Mouse (Mus musculus) heart, postnatal 36 days (tissue): ENCODE measurements around the gene Kank3. TPM values are rescaled to one million over a fixed set of nuclear protein-coding genes. Genes with fewer than 3 reads are reported as not detected.

ENCODE experiments used
- DNase-seq, 2 experiments: peaks; one replicate each; pipeline ENCODE4 v3.0.0; 2021 to 2022
- intact Hi-C: fragments of 180-260 bp; cut with DNase I; formaldehyde crosslinking; loops from one replicate; pipeline ENCODE4 v1.15.1; 2025
- total RNA-seq, 2 experiments: library from RNA; stranded (reverse); gene quantifications; 2 replicates each; pipeline ENCODE4 v1.2.3; 2021

The Kank3 gene
- total RNA-seq, 2 experiments from 2014 or later, result 55.7 to 81.7 TPM

DNA sequence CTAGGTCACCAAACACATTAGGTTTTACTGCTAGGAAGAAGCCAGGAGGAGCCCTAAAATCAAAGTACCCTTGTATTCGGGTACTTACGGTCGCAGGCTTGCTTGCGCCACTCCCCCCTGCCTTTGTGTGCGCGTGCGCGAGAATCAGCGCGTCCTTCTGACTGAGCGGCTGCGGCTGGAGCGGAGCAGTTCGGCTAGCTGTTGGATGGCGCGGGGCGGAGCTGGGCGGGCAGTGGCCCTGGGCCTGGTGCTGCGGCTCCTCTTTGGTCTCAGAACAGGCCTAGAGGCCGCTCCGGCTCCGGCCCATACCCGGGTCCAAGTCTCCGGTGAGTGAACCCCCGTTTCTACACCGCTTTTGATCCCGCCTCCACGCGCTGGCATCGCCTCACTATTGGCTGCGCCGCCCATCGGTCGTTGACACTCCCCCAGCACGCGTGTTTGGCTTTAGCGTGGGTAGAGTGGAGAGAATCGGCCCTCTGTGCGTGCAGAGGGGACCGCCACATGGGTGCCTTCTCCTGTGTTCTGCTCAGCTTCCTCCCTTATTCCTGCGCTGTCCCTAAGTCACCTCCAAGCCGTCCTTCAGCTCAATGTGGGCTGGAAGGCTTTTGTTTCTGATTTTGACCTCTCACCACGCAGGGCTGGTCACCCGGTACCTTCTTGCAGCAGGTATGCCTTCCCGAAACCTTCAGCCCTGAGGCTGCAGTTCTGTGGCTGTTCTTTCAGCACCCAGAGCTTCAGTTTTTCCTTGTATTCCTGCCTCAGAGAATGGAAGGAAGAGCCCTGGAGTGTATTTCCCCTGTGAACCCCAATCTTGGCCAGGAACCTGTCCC lies 32.9 kb downstream of the Kank3 start, which contains the start of gene Cd320:
TSS of gene Cd320 (plus strand) at position 126 of the 830 bp plus-strand sequence.
- intact Hi-C loops, result no loop called here
- DNase-seq, result peak; percentile 89 to 96

DNA sequence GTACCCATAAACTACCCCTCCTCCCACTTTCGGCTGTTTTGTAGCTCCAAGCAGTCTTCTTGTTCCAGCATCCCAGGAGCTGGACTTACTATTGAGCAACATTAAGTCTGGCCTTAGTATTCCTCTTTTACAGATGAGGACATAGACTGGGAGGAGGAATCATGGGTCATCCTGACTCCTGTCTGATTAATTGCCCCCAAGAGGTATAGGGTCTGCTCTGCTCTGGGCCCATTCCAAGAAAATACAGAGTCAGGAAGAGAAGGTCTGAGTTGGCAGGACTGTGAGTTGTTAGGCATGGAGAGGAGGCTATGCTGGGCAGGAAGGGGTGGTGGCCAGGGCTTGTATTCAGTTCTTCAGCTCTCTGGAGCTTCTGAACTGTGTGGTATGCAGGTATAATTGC lies 33.9 kb downstream of the Kank3 start:
- intact Hi-C loops, result loop anchor here (2.0 kb wide), 1 partner anchor 47 kb away; the partner anchor contains the start of gene Kifc1
- no peak for DNase-seq

DNA sequence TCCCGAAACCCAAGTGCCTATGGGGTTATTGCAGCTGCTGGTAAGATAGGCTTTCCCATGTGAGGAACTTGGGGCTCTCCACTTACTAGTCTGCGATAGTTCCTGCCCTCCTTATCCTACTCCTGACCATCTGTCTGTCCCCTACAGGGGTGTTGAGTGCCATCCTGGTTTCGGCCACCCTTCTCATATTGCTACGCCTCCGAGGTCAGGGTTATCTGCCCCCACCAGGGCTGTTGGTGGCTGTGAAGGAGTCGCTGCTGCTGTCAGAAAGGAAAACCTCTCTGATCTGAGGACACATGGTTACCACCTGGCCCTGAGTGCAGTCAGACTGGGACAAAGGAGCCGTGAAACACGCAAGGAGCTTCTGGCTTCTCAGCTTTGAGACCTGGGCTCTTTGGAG lies 37.8 kb downstream of the Kank3 start:
- intact Hi-C loops, result no loop called here
- DNase-seq, result no peak

DNA sequence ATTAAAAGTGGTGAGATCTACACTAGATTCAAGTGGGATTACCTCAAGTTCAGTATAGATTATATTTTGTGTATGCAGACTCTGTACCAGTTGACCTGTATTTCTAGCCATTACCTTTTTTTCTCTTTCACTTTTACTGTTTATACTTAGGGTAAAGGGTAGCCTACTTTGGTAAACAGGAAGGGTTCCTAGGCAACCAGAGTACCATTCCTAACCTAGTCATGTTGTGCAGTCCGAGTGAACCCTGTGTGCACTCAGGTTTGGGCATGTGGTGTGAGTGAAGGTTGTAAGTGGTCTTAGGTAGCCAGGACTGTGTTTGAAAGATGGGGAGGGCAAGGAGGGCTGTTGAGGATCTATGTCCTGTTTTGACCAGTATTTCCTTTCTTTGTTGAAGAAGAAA lies 41.0 kb downstream of the Kank3 start:
- intact Hi-C loops, result no loop called here
- DNase-seq, result no peak

DNA sequence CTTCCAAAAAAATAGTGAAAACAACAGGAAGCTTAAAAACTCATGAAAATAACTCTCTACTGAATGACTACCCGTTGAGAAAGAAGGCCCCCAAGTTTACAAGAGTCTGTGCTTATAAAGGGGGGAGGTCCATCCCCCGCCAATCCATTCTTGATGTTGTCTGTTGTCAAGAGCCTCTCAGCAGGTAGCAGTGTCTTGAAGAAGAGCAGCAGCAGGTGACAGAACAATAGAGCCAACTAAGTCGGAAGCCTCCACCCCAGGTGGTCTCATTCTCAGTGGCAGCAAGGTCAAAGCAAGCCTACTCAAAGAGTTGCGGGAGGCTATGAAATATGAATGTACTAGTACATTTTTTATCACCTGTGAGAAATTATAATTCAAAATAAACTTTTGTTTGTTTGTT lies 47.5 kb downstream of the Kank3 start:
- intact Hi-C loops, result no loop called here
- no peak for DNase-seq

DNA sequence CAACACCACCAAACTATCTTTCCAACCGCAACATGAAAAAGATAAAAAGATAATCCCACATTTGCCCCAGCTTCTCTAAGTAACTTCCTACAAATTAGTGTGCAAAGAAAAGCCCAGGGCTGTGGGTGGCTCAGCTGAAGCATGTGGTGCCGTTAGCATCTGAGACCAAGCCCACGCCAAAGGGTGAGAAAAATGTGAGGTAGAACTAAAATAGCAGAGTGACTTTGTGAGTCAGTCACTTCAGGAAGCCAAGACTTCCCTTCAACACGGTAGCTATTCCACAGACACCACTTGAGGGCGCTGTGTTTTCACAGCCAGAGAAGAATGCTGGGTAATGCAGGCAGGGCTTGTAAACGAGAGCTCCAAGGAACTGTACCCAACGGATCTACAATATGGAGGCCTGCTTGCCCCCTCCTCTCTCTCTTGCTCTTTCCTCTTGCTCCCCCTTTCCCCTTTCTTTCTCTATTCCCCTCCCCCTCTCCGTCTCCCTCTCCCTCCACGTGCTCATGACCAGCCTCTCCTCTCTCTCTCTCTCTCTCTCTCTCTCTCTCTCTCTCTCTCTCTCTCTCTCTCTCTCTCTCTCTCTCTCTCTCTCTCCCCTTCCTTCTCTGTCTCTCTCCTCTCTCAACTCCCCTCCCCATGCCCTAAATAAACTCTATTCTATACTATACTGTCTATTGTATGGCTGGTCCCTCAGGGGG lies 55.2 kb downstream of the Kank3 start:
- DNase-seq, result peak; percentile 13 to 37
- intact Hi-C loops, result no loop called here

Other genes starting within 250 kb of the Kank3 start
- 10 to 100 TPM in 1 of 2 experiments, 1 to 10 TPM in 1; 9.8 to 10.6 TPM for gene Zfp414, start 181.4 kb upstream of the Kank3 start, total RNA-seq
- gene Pram1, start 172.5 kb upstream of the Kank3 start, total RNA-seq, result under 1 TPM in 1 of 2 experiments, not detected in 1; 0.22 TPM
- gene Hnrnpm, start 123.7 kb upstream of the Kank3 start, total RNA-seq, result 10 to 100 TPM; 82.5 to 83.7 TPM
- gene March2, start 91.8 kb upstream of the Kank3 start, total RNA-seq, result 100 to 1,000 TPM; 141 to 157 TPM
- 100 to 1,000 TPM; 269 to 304 TPM for gene Rab11b, start 50.0 kb upstream of the Kank3 start, total RNA-seq
- gene Angptl4, start 28.7 kb upstream of the Kank3 start, total RNA-seq, result 10 to 100 TPM; 18.2 to 58.8 TPM
- 100 to 1,000 TPM; 764 to 784 TPM for gene Rps28, start 14.0 kb downstream of the Kank3 start, total RNA-seq
- gene Ndufa7, start 14.1 kb downstream of the Kank3 start, total RNA-seq, result 100 to 1,000 TPM; 648 to 672 TPM
- 10 to 100 TPM; 28.6 to 34.6 TPM for gene Cd320, start 32.6 kb downstream of the Kank3 start, total RNA-seq
- not detected for gene Gm7029, start 63.3 kb downstream of the Kank3 start, total RNA-seq
- gene Kifc1, start 80.1 kb downstream of the Kank3 start, total RNA-seq, result 1 to 10 TPM in 1 of 2 experiments, under 1 TPM in 1; 0.87 to 1.5 TPM
- not detected for gene Platr17, start 94.6 kb downstream of the Kank3 start, total RNA-seq
- 10 to 100 TPM; 15.7 to 18.0 TPM for gene Daxx, start 98.9 kb downstream of the Kank3 start, total RNA-seq
- 100 to 1,000 TPM; 103 to 112 TPM for gene Tapbp, start 105.4 kb downstream of the Kank3 start, total RNA-seq
- 10 to 100 TPM; 20.1 to 20.6 TPM for gene Zbtb22, start 105.4 kb downstream of the Kank3 start, total RNA-seq
- gene Rgl2, start 119.0 kb downstream of the Kank3 start, total RNA-seq, result 10 to 100 TPM; 38.7 TPM
- 10 to 100 TPM; 77.0 to 84.7 TPM for gene Pfdn6, start 129.8 kb downstream of the Kank3 start, total RNA-seq
- gene Wdr46, start 130.1 kb downstream of the Kank3 start, total RNA-seq, result 10 to 100 TPM; 10.1 to 11.5 TPM
- 1 to 10 TPM; 2.7 to 2.9 TPM for gene B3galt4, start 141.0 kb downstream of the Kank3 start, total RNA-seq
- 10 to 100 TPM; 38.8 to 41.4 TPM for gene Vps52, start 145.3 kb downstream of the Kank3 start, total RNA-seq
- gene Rps18, start 145.5 kb downstream of the Kank3 start, total RNA-seq, result 100 to 1,000 TPM; 411 to 417 TPM
- 100 to 1,000 TPM in 1 of 2 experiments, 10 to 100 TPM in 1; 79.0 to 116 TPM for gene H2-K1, start 189.8 kb downstream of the Kank3 start, total RNA-seq
- gene Ring1, start 214.2 kb downstream of the Kank3 start, total RNA-seq, result 10 to 100 TPM; 14.0 to 15.1 TPM
- 100 to 1,000 TPM; 107 to 121 TPM for gene H2-Ke6, start 217.5 kb downstream of the Kank3 start, total RNA-seq
- gene Slc39a7, start 221.2 kb downstream of the Kank3 start, total RNA-seq, result 10 to 100 TPM; 56.9 to 60.7 TPM
- gene Rxrb, start 221.3 kb downstream of the Kank3 start, total RNA-seq, result 10 to 100 TPM; 39.8 to 41.8 TPM
- gene Col11a2, start 228.9 kb downstream of the Kank3 start, total RNA-seq, result 1 to 10 TPM in 1 of 2 experiments, under 1 TPM in 1; 0.98 to 1.9 TPM